Mouse (Mus musculus) embryonic facial prominence, embryonic 10.5 days (tissue): ENCODE data around the gene Insm2. TPM values are rescaled to one million over a fixed set of nuclear protein-coding genes. Genes with fewer than 3 reads are reported as not detected.

Experiments used
- DNase-seq: peaks from one replicate; pipeline ENCODE4 v3.0.0-alpha.2; 2017; ENCODE audit warnings: low spot score
- H3K27ac ChIP-seq: fragments of 300-500 bp; sonication (generic); replicated peaks from 2 replicates; pipeline ENCODE4 v1.5.1; 2016; ENCODE audit warnings: mild to moderate bottlenecking
- H3K27me3 ChIP-seq: fragments of 300-500 bp; sonication (generic); replicated peaks from 2 replicates; pipeline ENCODE4 v1.6.1; 2016; ENCODE audit warnings: low read depth, mild to moderate bottlenecking; ENCODE audit not compliant: poor library complexity, severe bottlenecking
- H3K36me3 ChIP-seq: fragments of 300-500 bp; sonication (generic); replicated peaks from 2 replicates; pipeline ENCODE4 v1.6.1; 2016; ENCODE audit warnings: mild to moderate bottlenecking, moderate library complexity
- H3K4me1 ChIP-seq: fragments of 300-500 bp; sonication (generic); 2 replicates; pipeline ENCODE4 v1.6.1; 2016
- H3K4me3 ChIP-seq: fragments of 300-500 bp; sonication (generic); 2 replicates; pipeline ENCODE4 v1.5.1; 2016; ENCODE audit warnings: mild to moderate bottlenecking, moderate library complexity
- H3K9me3 ChIP-seq: fragments of 300-500 bp; sonication (generic); 2 replicates; pipeline ENCODE4 v1.6.1; 2016; ENCODE audit warnings: mild to moderate bottlenecking
- WGBS: fragments of 180-500 bp; shearing (Covaris S2); methylation state at CpG from one replicate; pipeline ENCODE4 v1.1.7; 2016; 5-methylcytosine and 5-hydroxymethylcytosine counted together
- polyA plus RNA-seq: library from polyadenylated mRNA; unstranded; fragments of >200 nt; fragmentation: Nextera tagmentation; extraction: Ambion mirVana; gene quantifications from 2 replicates; pipeline ENCODE4 v1.2.1, GENCODE M21; 2016

Insm2 gene
- polyA plus RNA-seq, 1 experiment from 2014 or later: 0.14 TPM

GRCm38 (mm10) chr12:55622615-55623245, 23.5 kb downstream of the Insm2 start:
- H3K27ac ChIP-seq: no peak overlapping the region
- H3K4me3 ChIP-seq: no peak overlapping the region
- H3K9me3 ChIP-seq: no peaks in the 10 kb centered on the region
- DNase-seq: peak; percentile 41
- 35% methylated on average over 3 of the region's 3 CpGs for WGBS
- H3K4me1 ChIP-seq: peaks cover 10% of the 10 kb centered on the region
- no peaks in the 10 kb centered on the region for H3K36me3 ChIP-seq
- no peaks in the 10 kb centered on the region for H3K27me3 ChIP-seq

- Histone ChIP-seq H3K9me3 (no peaks in the 10 kb centered on the region), H3K4me1 (peaks cover 10% of the 10 kb centered on the region), H3K4me3 (no peak overlapping the region), H3K36me3 (no peaks in the 10 kb centered on the region), H3K27ac (no peak overlapping the region), H3K27me3 (no peaks in the 10 kb centered on the region)
- 80% methylated on average over 5 of the region's 5 CpGs for WGBS
- no peak for DNase-seq
Observed at GRCm38 (mm10) chr12:55623254-55623653, 24.0 kb downstream of the Insm2 start.

- Histone ChIP-seq H3K27me3 (no peaks in the 10 kb centered on the region), H3K4me1 (peaks cover 7% of the 10 kb centered on the region), H3K36me3 (no peaks in the 10 kb centered on the region), H3K9me3 (no peaks in the 10 kb centered on the region), H3K4me3 (no peak overlapping the region), H3K27ac (no peak overlapping the region)
- WGBS: 35% methylated on average over 4 of the region's 4 CpGs
- DNase-seq: no peak
Observed at GRCm38 (mm10) chr12:55626711-55627110, 27.5 kb downstream of the Insm2 start.

- no peak for DNase-seq
- H3K4me1 ChIP-seq: no peaks in the 10 kb centered on the region
- no peak overlapping the region for H3K4me3 ChIP-seq
- H3K36me3 ChIP-seq: no peaks in the 10 kb centered on the region; the same call in 1 of the 2 replicates
- no peaks in the 10 kb centered on the region for H3K27me3 ChIP-seq
- WGBS: 90% methylated on average over 7 of the region's 7 CpGs
- H3K27ac ChIP-seq: no peak overlapping the region
- no peaks in the 10 kb centered on the region for H3K9me3 ChIP-seq
Observed at GRCm38 (mm10) chr12:55648011-55648525, 48.8 kb downstream of the Insm2 start.

Other genes with a start within 250 kb of the Insm2 start
- gene Psma6, start 215.2 kb upstream of the Insm2 start, polyA plus RNA-seq: 510 and 513 TPM in 2 replicates
- gene Nfkbia, start 106.8 kb upstream of the Insm2 start, polyA plus RNA-seq: 44.6 and 55.2 TPM in 2 replicates
- gene Aldoart2, start 34.2 kb upstream of the Insm2 start, polyA plus RNA-seq: not detected in 2 replicates
- 9.7 and 11.0 TPM in 2 replicates for gene Ralgapa1, start 221.7 kb downstream of the Insm2 start, polyA plus RNA-seq
- 42.4 and 45.3 TPM in 2 replicates for gene Brms1l, start 236.9 kb downstream of the Insm2 start, polyA plus RNA-seq